Mouse (Mus musculus) G1E (cell line): Measurements from ENCODE around the gene Il13ra1.

Source experiments
- CTCF ChIP-seq: IDR thresholded peaks from 2 replicates; pipeline ENCODE4 v1.5.1; 2012; ENCODE audit warnings: low read depth, low read length, inconsistent platforms, mixed read lengths
- GATA1 ChIP-seq: IDR thresholded peaks from 2 replicates; pipeline ENCODE4 v1.6.1; 2012; ENCODE audit warnings: borderline replicate concordance, low read length, inconsistent platforms, mixed read lengths
- TAL1 ChIP-seq: conservative IDR thresholded peaks from 2 replicates; pipeline ENCODE4 v1.6.1; 2012; ENCODE audit warnings: low read depth, low read length, inconsistent platforms, mixed read lengths

DNA sequence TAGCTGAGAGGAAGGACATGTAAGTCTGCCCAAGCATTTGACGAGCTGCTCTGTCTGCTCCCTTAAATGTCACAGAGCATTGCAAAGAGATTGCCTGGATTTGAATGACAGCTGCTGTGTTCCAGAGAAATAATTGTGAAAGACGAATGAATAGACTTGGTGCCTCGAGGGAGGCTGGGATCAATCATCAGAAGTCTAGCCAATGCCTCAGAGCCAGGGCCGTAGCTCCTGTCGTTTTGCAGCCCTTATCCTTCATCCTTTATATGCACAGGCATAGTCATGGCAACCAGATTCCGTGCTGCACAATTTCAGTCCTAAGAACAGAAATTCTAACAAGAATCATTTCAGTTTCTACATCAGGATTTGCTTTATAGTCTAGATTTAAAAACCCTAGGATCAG is 74.5 kb downstream of the Il13ra1 start:
- TF ChIP-seq GATA1 = no peak
- TF ChIP-seq CTCF = no peak
- no peak for TF ChIP-seq TAL1
